Mouse (Mus musculus) ES-E14 (cell line): ENCODE data around the gene Carnmt1.

ENCODE experiments used
- HCFC1 ChIP-seq: IDR thresholded peaks from 2 replicates; pipeline ENCODE4 v1.6.1; 2012; ENCODE audit warnings: low read length, inconsistent platforms, borderline replicate concordance; ENCODE audit not compliant: insufficient read depth
- ZC3H11A ChIP-seq: IDR thresholded peaks from 2 replicates; pipeline ENCODE4 v1.6.1; 2012; ENCODE audit warnings: low read depth, mild to moderate bottlenecking, inconsistent platforms, low read length, borderline replicate concordance
- ZNF384 ChIP-seq: IDR thresholded peaks from 2 replicates; pipeline ENCODE4 v1.6.1; 2012; ENCODE audit warnings: low read depth, low read length, inconsistent platforms

DNA sequence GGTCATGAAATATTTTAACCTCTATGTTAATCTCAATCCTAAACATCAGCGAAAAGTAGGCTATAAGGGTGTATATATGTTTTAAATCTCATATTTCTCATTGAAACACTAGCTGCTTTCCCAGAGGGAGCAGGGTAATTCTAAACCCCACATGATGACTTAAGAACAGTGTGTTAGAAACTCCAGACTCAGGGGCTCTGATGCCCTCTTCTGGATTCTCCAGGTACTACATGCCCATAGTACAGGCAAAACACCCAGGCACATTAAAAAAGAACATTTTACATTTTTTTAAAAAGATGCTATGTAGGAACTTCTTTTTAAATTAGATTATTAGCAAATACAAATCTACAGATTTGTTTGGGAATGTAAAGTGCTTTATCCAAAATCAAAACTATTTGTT, 45.8 kb downstream of the Carnmt1 start:
- TF ChIP-seq HCFC1 (no peak), ZC3H11A (peak; percentile 29; the same call in 1 of the 2 replicates), ZNF384 (no peak)
